Mouse (Mus musculus) embryo, embryonic 11.5 days (tissue): Measurements from ENCODE around the gene Mef2d.

Source experiments
- DNase-seq: peaks from one replicate; pipeline ENCODE4 v3.0.0-alpha.2; 2012; ENCODE audit warnings: low read depth, low spot score

Gene Mef2d

GRCm38 (mm10) chr3:88137821-88138220, 4.4 kb upstream of the Mef2d start:
- DNase-seq = no peak

GRCm38 (mm10) chr3:88138336-88139242, 3.6 kb upstream of the Mef2d start:
- DNase-seq = peak; percentile 94

- DNase-seq = no peak
Observed at GRCm38 (mm10) chr3:88139243-88140177, 2.7 kb upstream of the Mef2d start.

- no peak for DNase-seq
Observed at GRCm38 (mm10) chr3:88140178-88140902, 1.8 kb upstream of the Mef2d start.

- DNase-seq = no peak
Observed at GRCm38 (mm10) chr3:88140903-88141430, 1.2 kb upstream of the Mef2d start.

- DNase-seq = no peak
Observed at GRCm38 (mm10) chr3:88141439-88141786, 759 bp upstream of the Mef2d start.

GRCm38 (mm10) chr3:88142546-88142915, 359 bp downstream of the Mef2d start:
- no peak for DNase-seq

- DNase-seq = no peak
Observed at GRCm38 (mm10) chr3:88142916-88143771, 972 bp downstream of the Mef2d start.

- DNase-seq = no peak
Observed at GRCm38 (mm10) chr3:88143961-88144486, 1.9 kb downstream of the Mef2d start.

- DNase-seq = no peak
Observed at GRCm38 (mm10) chr3:88144648-88145410, 2.7 kb downstream of the Mef2d start.

GRCm38 (mm10) chr3:88145411-88145782, 3.2 kb downstream of the Mef2d start:
- no peak for DNase-seq

- DNase-seq = no peak
Observed at GRCm38 (mm10) chr3:88145952-88146351, 3.8 kb downstream of the Mef2d start.

GRCm38 (mm10) chr3:88146376-88147112, 4.4 kb downstream of the Mef2d start:
- DNase-seq = no peak

- no peak for DNase-seq
Observed at GRCm38 (mm10) chr3:88147444-88147843, 5.3 kb downstream of the Mef2d start.

- DNase-seq = no peak
Observed at GRCm38 (mm10) chr3:88147866-88148265, 5.7 kb downstream of the Mef2d start.

GRCm38 (mm10) chr3:88148354-88148753, 6.2 kb downstream of the Mef2d start:
- no peak for DNase-seq

GRCm38 (mm10) chr3:88148776-88149509, 6.8 kb downstream of the Mef2d start:
- DNase-seq = no peak

- no peak for DNase-seq
Observed at GRCm38 (mm10) chr3:88149510-88149974, 7.4 kb downstream of the Mef2d start.
